In the genomic region with DNA sequence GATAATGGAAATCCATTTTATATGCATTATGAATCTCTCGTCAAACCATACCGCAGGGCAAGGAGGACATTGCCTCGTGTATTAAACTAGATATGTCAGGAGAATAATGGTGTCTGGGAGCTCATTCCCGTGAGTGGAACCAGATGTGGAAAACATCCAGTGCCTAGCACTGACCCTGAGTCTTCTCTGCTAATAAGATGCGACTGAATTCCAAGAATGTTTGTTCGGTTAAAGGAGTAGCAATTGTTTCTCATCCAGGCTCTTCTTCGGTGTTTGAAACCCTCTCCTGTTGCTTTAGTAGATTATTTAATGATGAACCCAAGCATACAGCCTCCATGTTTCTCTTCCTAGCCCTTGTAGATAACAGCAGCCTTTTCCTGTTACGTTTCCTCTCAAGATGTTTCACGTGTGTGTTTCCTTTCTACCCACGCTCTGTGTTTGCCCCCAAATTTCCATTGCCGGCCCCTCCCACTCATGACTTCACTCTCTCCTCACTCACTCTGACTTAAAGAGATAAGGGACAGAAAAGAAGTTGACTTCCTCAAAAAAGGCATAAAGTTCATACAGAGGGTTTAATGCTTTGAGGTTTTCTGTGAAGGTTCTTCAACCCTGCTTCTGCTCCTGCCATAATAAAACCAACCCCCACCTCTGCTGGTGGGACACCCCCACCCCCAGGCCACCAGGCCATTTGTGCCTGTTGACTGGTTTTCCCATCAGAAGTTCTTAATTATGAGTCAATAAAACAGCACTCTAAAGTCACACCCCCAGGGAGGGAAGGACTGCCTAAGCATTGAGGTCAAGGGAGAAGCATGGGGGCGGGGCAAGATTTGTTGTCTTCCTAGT, we compare ENCODE assay signal across 9 mouse cellular contexts.
DNase-seq lines count a peak whose midpoint lies in the region; ATAC-seq and TF ChIP-seq lines count a peak whose summit lies in the region.
"Had no signal": no experiment of that assay in that cellular context is flagged by ENCODE, and none has a peak within 500 bp of the region (broad histone marks: within the 10 kb centered on the region; RNA-seq: fewer than 3 reads in every experiment).

No protein-coding gene starts in this region.

- peak; percentile 36 for DNase-seq in layer of hippocampus, adult 9-11 months
- DNase-seq in layer of hippocampus, postnatal 14 days (ENCODE audit: low spot score in 2 of 2), result no peak
- DNase-seq in heart, adult 2 months, result peak; percentile 14 to 67
- peak; percentile 62 to 67 for DNase-seq in kidney, postnatal 36 days
- peak; percentile 46 for DNase-seq in midbrain, embryonic 14.5 days
- no peak for DNase-seq in right cerebral cortex, postnatal 14 days
- no peak for DNase-seq in cerebellum, adult 9-10 months
- DNase-seq in left cerebral cortex, postnatal 4 days, result no peak

- H3K9ac ChIP-seq in heart, adult 2 months (ENCODE audit: low read depth, low read length), result no peak overlapping the region
- H3K9ac ChIP-seq in midbrain, embryonic 14.5 days (replicated peaks; ENCODE audit: low read length), result no peak overlapping the region

- no peaks in the 10 kb centered on the region for H3K79me2 ChIP-seq in heart, adult 2 months (replicated peaks; ENCODE audit: control insufficient read depth, insufficient read depth, low read length)

- ATAC-seq in midbrain, embryonic 14.5 days (ENCODE audit: low FRiP score, low TSS enrichment), result no peak
- ATAC-seq: Patski had no signal

- H3K27me3 ChIP-seq in heart, adult 2 months (ENCODE audit: control insufficient read depth, insufficient read depth, low read length), result no peaks in the 10 kb centered on the region
- H3K27me3 ChIP-seq in midbrain, embryonic 14.5 days (ENCODE audit: control insufficient read depth, insufficient read depth, low read length), result no peaks in the 10 kb centered on the region
- H3K27me3 ChIP-seq: Patski had no signal

- TF ChIP-seq CTCF in heart, adult 2 months (IDR thresholded peaks at IDR 0.05), result no peak

- peak overlapping the region; percentile 23; the same call in 1 of the 2 replicates for H3K4me2 ChIP-seq in midbrain, embryonic 14.5 days (ENCODE audit: low read length)

- 37% methylated on average over 12 of the region's 12 CpGs for WGBS in heart, adult 2 months
- 45% methylated on average over 12 of the region's 12 CpGs for WGBS in midbrain, embryonic 14.5 days

- H3K4me3 ChIP-seq in heart, adult 2 months, result no peak overlapping the region
- H3K4me3 ChIP-seq in midbrain, embryonic 14.5 days (replicated peaks; ENCODE audit: low read depth, low read length), result no peak overlapping the region

- no peaks in the 10 kb centered on the region for H3K9me3 ChIP-seq in midbrain, embryonic 14.5 days (ENCODE audit: control insufficient read depth, low read length)

- TF ChIP-seq POLR2A in heart, adult 2 months (IDR thresholded peaks at IDR 0.05; ENCODE audit: insufficient read depth, low read depth, low read length), result no peak

- TF ChIP-seq EP300 in heart, adult 2 months (IDR thresholded peaks at IDR 0.05; ENCODE audit: insufficient read depth, low read depth, low read length), result no peak

- peaks cover 4% of the 10 kb centered on the region for H3K4me1 ChIP-seq in heart, adult 2 months (ENCODE audit: control insufficient read depth, insufficient read depth, low read length)
- peaks cover 28% of the 10 kb centered on the region for H3K4me1 ChIP-seq in midbrain, embryonic 14.5 days (ENCODE audit: control insufficient read depth, insufficient read depth, low read length)

- peak overlapping the region; percentile 4; the same call in 1 of the 2 replicates for H3K27ac ChIP-seq in heart, adult 2 months
- no peak overlapping the region for H3K27ac ChIP-seq in midbrain, embryonic 14.5 days (replicated peaks; ENCODE audit: low read depth, low read length)

- intact Hi-C loops in heart, adult 2 months (cut with DNase I), result no loop called here
- intact Hi-C loops in left cerebral cortex, postnatal 4 days (cut with DNase I), result no loop called here

- peaks cover 6% of the 10 kb centered on the region for H3K36me3 ChIP-seq in heart, adult 2 months (ENCODE audit: control insufficient read depth, insufficient read depth, low read length)
- H3K36me3 ChIP-seq in midbrain, embryonic 14.5 days (ENCODE audit: control insufficient read depth, insufficient read depth, low read length), result no peaks in the 10 kb centered on the region

Comparison
In these comparisons a context has a peak if more than half of its experiments do, and no peak if none do; other contexts are left out.
1. DNase-seq: peak in layer of hippocampus, adult 9-11 months (single experiment), heart, adult 2 months (2 of 2), kidney, postnatal 36 days (2 of 2) and midbrain, embryonic 14.5 days (single experiment); none in layer of hippocampus, postnatal 14 days (0 of 2), right cerebral cortex, postnatal 14 days (single experiment), cerebellum, adult 9-10 months (single experiment) and left cerebral cortex, postnatal 4 days (single experiment).